Mouse (Mus musculus) cerebral cortex, adult 2 months (tissue): ENCODE data around the gene Znrf4.

Source experiments
- WGBS: fragments of 180-500 bp; shearing (Covaris S2); methylation state at CpG from one replicate; pipeline ENCODE4 v1.1.7; 2018; 5-methylcytosine and 5-hydroxymethylcytosine counted together

The Znrf4 gene

GRCm38 (mm10) chr17:56488028-56488427 is 24.2 kb downstream of the Znrf4 start:
- 11% methylated on average over 12 of the region's 12 CpGs for WGBS

GRCm38 (mm10) chr17:56487441-56487888 is 24.8 kb downstream of the Znrf4 start:
- 5% methylated on average over 7 of the region's 16 CpGs for WGBS

GRCm38 (mm10) chr17:56485926-56486325 is 26.3 kb downstream of the Znrf4 start:
- WGBS = 85% methylated on average over 9 of the region's 9 CpGs

GRCm38 (mm10) chr17:56485118-56485517 is 27.1 kb downstream of the Znrf4 start:
- WGBS = 64% methylated on average over 9 of the region's 9 CpGs

- WGBS = 93% methylated on average over 1 of the region's 1 CpGs
Observed at GRCm38 (mm10) chr17:56482671-56483070, 29.6 kb downstream of the Znrf4 start.

- WGBS = 17% methylated on average over 6 of the region's 6 CpGs
Observed at GRCm38 (mm10) chr17:56479358-56479757, 32.9 kb downstream of the Znrf4 start.

GRCm38 (mm10) chr17:56478191-56478611 is 34.0 kb downstream of the Znrf4 start:
- 81% methylated on average over 11 of the region's 11 CpGs for WGBS

- WGBS = 83% methylated on average over 19 of the region's 19 CpGs
Observed at GRCm38 (mm10) chr17:56477191-56477818, 34.9 kb downstream of the Znrf4 start.

- WGBS = 0% methylated on average over 27 of the region's 27 CpGs
Observed at GRCm38 (mm10) chr17:56476402-56476752, 35.9 kb downstream of the Znrf4 start, which contains the start of gene Ptprs. Gene Ptprs (minus strand): TSS chr17:56476483.

GRCm38 (mm10) chr17:56475584-56476401 is 36.4 kb downstream of the Znrf4 start:
- under 1% methylated on average over 66 of the region's 66 CpGs for WGBS

GRCm38 (mm10) chr17:56474831-56475581 is 37.2 kb downstream of the Znrf4 start:
- 1% methylated on average over 24 of the region's 24 CpGs for WGBS

GRCm38 (mm10) chr17:56474311-56474830 is 37.9 kb downstream of the Znrf4 start:
- WGBS = 3% methylated on average over 32 of the region's 32 CpGs

GRCm38 (mm10) chr17:56473611-56473905 is 38.7 kb downstream of the Znrf4 start:
- 3% methylated on average over 11 of the region's 11 CpGs for WGBS

GRCm38 (mm10) chr17:56472733-56473610 is 39.3 kb downstream of the Znrf4 start:
- 2% methylated on average over 50 of the region's 50 CpGs for WGBS

- 20% methylated on average over 16 of the region's 16 CpGs for WGBS
Observed at GRCm38 (mm10) chr17:56472121-56472520, 40.1 kb downstream of the Znrf4 start.

GRCm38 (mm10) chr17:56471136-56471535 is 41.1 kb downstream of the Znrf4 start:
- WGBS = 70% methylated on average over 5 of the region's 5 CpGs

- WGBS = 30% methylated on average over 10 of the region's 10 CpGs
Observed at GRCm38 (mm10) chr17:56470571-56470970, 41.7 kb downstream of the Znrf4 start.

GRCm38 (mm10) chr17:56470001-56470436 is 42.2 kb downstream of the Znrf4 start:
- whole genome bisulfite sequencing = 9% methylated on average over 25 of the region's 26 CpGs

- 29% methylated on average over 8 of the region's 8 CpGs for WGBS
Observed at GRCm38 (mm10) chr17:56469275-56469674, 43.0 kb downstream of the Znrf4 start.

- WGBS = 30% methylated on average over 7 of the region's 7 CpGs
Observed at GRCm38 (mm10) chr17:56468870-56469269, 43.4 kb downstream of the Znrf4 start.

GRCm38 (mm10) chr17:56468380-56468779 is 43.9 kb downstream of the Znrf4 start:
- WGBS = 62% methylated on average over 9 of the region's 9 CpGs
